Mouse (Mus musculus) MEL (cell line): ENCODE results near the gene Adam34.

ENCODE experiments used
- CTCF ChIP-seq, 3 experiments: IDR thresholded peaks in 2 of 3; conservative IDR thresholded peaks in 1 of 3; 2 replicates each; pipeline ENCODE4 v1.5.1; 2011 to 2012; ENCODE audit warnings: low read length in 3 of 3, low read depth in 2 of 3, mild to moderate bottlenecking in 2 of 3, improper control_type of control experiment in 1 of 3, inconsistent platforms in 1 of 3, mixed read lengths in 1 of 3, moderate library complexity in 1 of 3; ENCODE audit not compliant: control insufficient read depth in 1 of 3, insufficient read depth in 1 of 3, poor library complexity in 1 of 3, severe bottlenecking in 1 of 3
- EP300 ChIP-seq, 2 experiments: IDR thresholded peaks; 2 replicates each; pipeline ENCODE4 v1.6.1; 2011; ENCODE audit warnings: improper control_type of control experiment in 2 of 2, low read length in 2 of 2, low read depth in 1 of 2, mild to moderate bottlenecking in 1 of 2
- POLR2A ChIP-seq, 2 experiments: IDR thresholded peaks; 2 replicates each; pipeline ENCODE4 v1.6.1; 2011 to 2012; ENCODE audit warnings: low read length in 2 of 2, mild to moderate bottlenecking in 2 of 2, control low read depth in 1 of 2, improper control_type of control experiment in 1 of 2, low read depth in 1 of 2, moderate library complexity in 1 of 2; ENCODE audit not compliant: control insufficient read depth in 1 of 2, insufficient read depth in 1 of 2, poor library complexity in 1 of 2
- TCF12 ChIP-seq: IDR thresholded peaks from 2 replicates; pipeline ENCODE4 v1.6.1; 2014; ENCODE audit warnings: low read depth, mild to moderate bottlenecking, inconsistent platforms, low read length, improper control_type of control experiment, moderate library complexity
- ZC3H11A ChIP-seq: IDR thresholded peaks from 2 replicates; pipeline ENCODE4 v1.6.1; 2012; ENCODE audit warnings: low read depth, mild to moderate bottlenecking, inconsistent platforms, low read length, improper control_type of control experiment
- ZKSCAN1 ChIP-seq: IDR thresholded peaks from 2 replicates; pipeline ENCODE4 v1.6.1; 2012; ENCODE audit warnings: low read depth, mild to moderate bottlenecking, inconsistent platforms, low read length, improper control_type of control experiment, moderate library complexity

- TF ChIP-seq TCF12 (no peak), ZKSCAN1 (no peak), ZC3H11A (no peak), CTCF (IDR thresholded peaks at IDR 0.05 in 2 of 3, conservative IDR thresholded peaks at IDR 0.05 in 1 of 3; ENCODE audit: control insufficient read depth in 1 of 3, insufficient read depth in 1 of 3, low read depth in 2 of 3, low read length in 3 of 3, poor library complexity in 1 of 3, severe bottlenecking in 1 of 3) (no peak), POLR2A (IDR thresholded peaks at IDR 0.05; ENCODE audit: control insufficient read depth in 1 of 2, insufficient read depth in 1 of 2, low read depth in 1 of 2, low read length in 2 of 2, poor library complexity in 1 of 2) (no peak), EP300 (IDR thresholded peaks at IDR 0.05; ENCODE audit: low read depth in 1 of 2, low read length in 2 of 2) (no peak)
Observed at GRCm38 (mm10) chr8:43627176-43627575, 82.7 kb downstream of the Adam34 start, which contains the start of gene Gm5346.
